Mouse (Mus musculus) lung, adult 2 months (tissue): ENCODE data around the gene Myo3a. TPM values are rescaled to one million over a fixed set of nuclear protein-coding genes. Genes with fewer than 3 reads are reported as not detected.

ENCODE experiments used
- DNase-seq: peaks from one replicate; pipeline ENCODE4 v3.0.0; 2022
- H3K4me1 ChIP-seq: fragments of 200-500 bp; 2 replicates; pipeline ENCODE4 v1.6.1; 2011; ENCODE audit warnings: low read length; ENCODE audit not compliant: control insufficient read depth, insufficient read depth
- H3K4me3 ChIP-seq: fragments of 200-500 bp; replicated peaks from 2 replicates; pipeline ENCODE3; 2011; ENCODE audit warnings: low read depth, mild to moderate bottlenecking, control low read depth, low read length; ENCODE audit errors: extremely low read depth
- CTCF ChIP-seq: fragments of 200-500 bp; IDR thresholded peaks from 2 replicates; pipeline ENCODE4 v1.5.1; 2011; ENCODE audit warnings: mild to moderate bottlenecking, low read length, control low read depth; ENCODE audit not compliant: insufficient read depth
- POLR2A ChIP-seq: fragments of 200-500 bp; IDR thresholded peaks from 2 replicates; pipeline ENCODE4 v1.6.1; 2011; ENCODE audit warnings: low read depth, mild to moderate bottlenecking, control low read depth, low read length, borderline replicate concordance; ENCODE audit errors: extremely low read depth
- WGBS: fragments of 180-500 bp; shearing (Covaris S2); methylation state at CpG from one replicate; pipeline ENCODE4 v1.1.7; 2018; 5-methylcytosine and 5-hydroxymethylcytosine counted together
- polyA plus RNA-seq: library from polyadenylated mRNA; depleted of rRNA; stranded (reverse); fragments of >200 nt; gene quantifications from 2 replicates; pipeline ENCODE4 v1.2.3, GENCODE M21; 2012

Myo3a gene
- polyA plus RNA-seq, 1 experiment = not detected

DNA sequence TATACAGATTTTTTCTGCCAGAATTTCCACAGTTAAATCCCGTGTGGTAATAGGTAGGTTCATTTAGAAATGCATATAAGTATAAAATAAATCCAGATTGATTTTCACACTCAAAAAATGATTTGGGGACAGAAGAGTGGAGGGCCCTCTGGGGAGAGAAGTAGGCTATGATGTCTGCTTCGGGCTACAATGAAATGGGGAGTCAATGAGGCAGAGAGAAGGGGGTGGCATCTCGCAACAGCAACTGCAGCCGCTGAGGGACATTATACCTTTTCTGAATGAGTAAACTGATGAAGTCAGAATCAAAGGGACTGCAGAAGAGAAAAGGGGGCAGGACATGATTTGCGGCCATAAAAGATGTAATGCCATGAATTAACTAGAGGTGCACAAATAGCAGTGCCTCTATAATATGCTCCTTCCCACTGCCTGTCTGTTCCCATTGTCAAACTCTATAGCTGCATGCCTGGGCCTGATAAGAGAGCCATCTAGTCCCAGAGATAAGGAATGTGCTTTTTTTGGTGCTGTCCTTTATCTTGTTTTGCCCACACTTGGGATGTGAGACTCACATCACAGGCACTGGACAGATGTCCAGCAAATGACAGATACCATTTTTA, 400.6 kb downstream of the Myo3a start:
- no peak for DNase-seq
- WGBS = 32% methylated on average over 5 of the region's 5 CpGs

DNA sequence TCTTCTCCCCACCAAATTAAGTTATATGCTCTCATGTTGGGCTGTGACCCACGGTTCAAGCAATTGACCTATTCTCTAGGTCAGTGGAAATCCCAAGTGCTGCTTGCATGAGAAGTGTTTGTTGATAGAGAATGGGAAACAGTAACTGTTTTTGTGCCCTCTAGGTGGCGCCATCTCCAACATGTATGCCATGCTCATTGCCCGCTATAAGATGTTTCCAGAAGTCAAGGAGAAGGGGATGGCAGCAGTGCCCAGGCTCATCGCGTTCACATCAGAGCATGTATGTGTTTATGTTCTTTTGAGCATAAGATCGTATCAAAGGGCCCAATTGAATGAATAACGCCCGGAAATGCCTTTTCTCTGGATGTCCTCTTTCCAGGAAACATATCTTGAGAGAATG, 407.5 kb downstream of the Myo3a start:
- DNase-seq = peak; percentile 10
- no peak for TF ChIP-seq POLR2A
- TF ChIP-seq CTCF = peak; percentile 30; the same call in 1 of the 2 replicates
- H3K4me1 ChIP-seq = no peaks in the 10 kb centered on the region
- no peak overlapping the region for H3K4me3 ChIP-seq
- 37% methylated on average over 8 of the region's 8 CpGs for WGBS

More for the DNA sequence above, 400.6 kb downstream of the Myo3a start:
- no peak for TF ChIP-seq CTCF
- no peak for TF ChIP-seq POLR2A
- no peaks in the 10 kb centered on the region for H3K4me1 ChIP-seq
- no peak overlapping the region for H3K4me3 ChIP-seq

GRCm38 (mm10) chr2:22646134-22646533, 418.8 kb downstream of the Myo3a start:
- no peak for TF ChIP-seq POLR2A
- no peak for TF ChIP-seq CTCF
- H3K4me3 ChIP-seq = no peak overlapping the region
- no peak for DNase-seq
- no peaks in the 10 kb centered on the region for H3K4me1 ChIP-seq
- 61% methylated on average over 1 of the region's 1 CpGs for WGBS

DNA sequence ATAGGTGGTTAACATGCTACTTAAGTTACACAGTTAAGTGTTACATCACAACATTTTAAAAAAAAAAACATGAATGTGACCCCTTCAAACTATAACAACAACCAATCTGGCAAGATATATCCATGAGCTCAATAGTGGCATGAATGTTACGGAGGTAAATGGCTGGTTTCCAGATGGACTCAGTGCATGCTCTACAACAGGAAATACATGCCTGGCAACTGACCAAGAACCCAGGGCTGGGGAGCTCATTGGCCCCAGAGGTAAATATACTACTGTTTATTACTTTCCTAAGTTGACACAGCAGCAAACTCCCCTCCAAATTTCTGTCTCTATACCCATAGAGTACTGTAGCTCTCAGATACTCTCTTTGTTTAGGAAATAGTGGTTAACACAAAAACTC, 421.1 kb downstream of the Myo3a start:
- no peak for TF ChIP-seq CTCF
- no peak for TF ChIP-seq POLR2A
- DNase-seq = no peak
- Histone ChIP-seq H3K4me1 (no peaks in the 10 kb centered on the region), H3K4me3 (no peak overlapping the region)
- whole genome bisulfite sequencing = 38% methylated on average over 1 of the region's 1 CpGs

- Histone ChIP-seq H3K4me1 (no peaks in the 10 kb centered on the region), H3K4me3 (no peak overlapping the region)
- TF ChIP-seq POLR2A (no peak), CTCF (no peak)
- no peak for DNase-seq
- WGBS = 74% methylated on average over 4 of the region's 4 CpGs
These were observed 424.5 kb downstream of the Myo3a start for GRCm38 (mm10) chr2:22651826-22652225.

- WGBS = 55% methylated on average over 1 of the region's 1 CpGs
- H3K4me3 ChIP-seq = no peak overlapping the region
- TF ChIP-seq CTCF = no peak
- no peak for TF ChIP-seq POLR2A
These were observed 436.4 kb downstream of the Myo3a start for GRCm38 (mm10) chr2:22663731-22664130.

More at GRCm38 (mm10) chr2:22663731-22664130, 436.4 kb downstream of the Myo3a start:
- no peaks in the 10 kb centered on the region for H3K4me1 ChIP-seq
- DNase-seq = no peak
